Mouse (Mus musculus): Measurements from ENCODE around the gene Ppp1r13b. TPM values are rescaled to one million over a fixed set of nuclear protein-coding genes. Genes with fewer than 3 reads are reported as not detected.

Ppp1r13b gene
- total and polyA plus RNA-seq, 3 experiments = 1.5 to 8.7 TPM; not detected in 1

- TF ChIP-seq EP300 (IDR thresholded peaks at IDR 0.05; ENCODE audit: low read depth in 1 of 2, low read length in 2 of 2) (no peak), TAL1 (IDR thresholded peaks at IDR 0.05; ENCODE audit: low read length) (peak; percentile 66), TCF12 (IDR thresholded peaks at IDR 0.05; ENCODE audit: low read depth, low read length) (0 out of 2 replicates have a peak, but pooled peaks have one; percentile 12)
- no peaks in the 10 kb centered on the region; a peak in 2 of 4 replicates for H3K27me3 ChIP-seq (ENCODE audit: control insufficient read depth in 1 of 2, insufficient read depth in 2 of 2, low read length in 2 of 2)
- H3K36me3 ChIP-seq (ENCODE audit: control insufficient read depth in 1 of 2, insufficient read depth in 2 of 2, low read length in 2 of 2) = no peaks in the 10 kb centered on the region; a peak in 1 of 4 replicates
- no peak for DNase-seq (ENCODE audit: low read depth, low spot score)
- H3K9ac ChIP-seq (ENCODE audit: control insufficient read depth, low read depth, low read length, poor library complexity, severe bottlenecking) = no peak overlapping the region
- no peaks in the 10 kb centered on the region for H3K9me3 ChIP-seq (replicated peaks; ENCODE audit: insufficient read depth, low read length)
- H3K79me2 ChIP-seq (ENCODE audit: control insufficient read depth, insufficient read depth, low read length, poor library complexity) = no peaks in the 10 kb centered on the region
- H3K4me3 ChIP-seq (ENCODE audit: control insufficient read depth in 1 of 2, insufficient read depth in 1 of 2, low read depth in 2 of 2, low read length in 2 of 2) = no peak overlapping the region
- no peaks in the 10 kb centered on the region; a peak in 2 of 4 replicates for H3K4me1 ChIP-seq (ENCODE audit: control insufficient read depth in 1 of 2, insufficient read depth in 2 of 2, low read length in 2 of 2)
- no peak overlapping the region for H3K27ac ChIP-seq (ENCODE audit: control insufficient read depth, low read depth, low read length)
Measured at GRCm38 (mm10) chr12:111923117-111923516, 15.2 kb upstream of the Ppp1r13b start.

GRCm38 (mm10) chr12:111920046-111920445 lies 12.1 kb upstream of the Ppp1r13b start:
- peaks cover 10 to 15% of the 10 kb centered on the region in 2 experiments for H3K27me3 ChIP-seq (ENCODE audit: control insufficient read depth in 1 of 2, insufficient read depth in 2 of 2, low read length in 2 of 2)
- no peaks in the 10 kb centered on the region for H3K79me2 ChIP-seq (ENCODE audit: control insufficient read depth, insufficient read depth, low read length, poor library complexity)
- no peaks in the 10 kb centered on the region for H3K9me3 ChIP-seq (replicated peaks; ENCODE audit: insufficient read depth, low read length)
- no peak overlapping the region for H3K4me3 ChIP-seq (ENCODE audit: control insufficient read depth in 1 of 2, insufficient read depth in 1 of 2, low read depth in 2 of 2, low read length in 2 of 2)
- DNase-seq (ENCODE audit: low read depth, low spot score) = no peak
- TF ChIP-seq HCFC1 (IDR thresholded peaks at IDR 0.05; ENCODE audit: low read depth, low read length) (no peak), MAZ (IDR thresholded peaks at IDR 0.05; ENCODE audit: low read depth, low read length) (no peak), ZMIZ1 (IDR thresholded peaks at IDR 0.05; ENCODE audit: low read depth, low read length) (no peak), BHLHE40 (IDR thresholded peaks at IDR 0.05; ENCODE audit: borderline replicate concordance, low read depth, low read length) (no peak), POLR2A (IDR thresholded peaks at IDR 0.05; ENCODE audit: control insufficient read depth in 1 of 2, insufficient read depth in 1 of 2, low read depth in 1 of 2, low read length in 2 of 2, poor library complexity in 1 of 2) (no peak), NELFE (IDR thresholded peaks at IDR 0.05; ENCODE audit: low read depth, low read length) (no peak), SMC3 (IDR thresholded peaks at IDR 0.05; ENCODE audit: low read depth, low read length) (no peak), GABPA (IDR thresholded peaks at IDR 0.05; ENCODE audit: low read depth, low read length) (no peak), ZC3H11A (IDR thresholded peaks at IDR 0.05; ENCODE audit: low read depth, low read length) (no peak)
- H3K4me1 ChIP-seq (ENCODE audit: control insufficient read depth in 1 of 2, insufficient read depth in 2 of 2, low read length in 2 of 2) = no peaks in the 10 kb centered on the region; a peak in 2 of 4 replicates
- no peaks in the 10 kb centered on the region; a peak in 1 of 4 replicates for H3K36me3 ChIP-seq (ENCODE audit: control insufficient read depth in 1 of 2, insufficient read depth in 2 of 2, low read length in 2 of 2)
- H3K27ac ChIP-seq (ENCODE audit: control insufficient read depth, low read depth, low read length) = no peak overlapping the region
- no peak overlapping the region for H3K9ac ChIP-seq (ENCODE audit: control insufficient read depth, low read depth, low read length, poor library complexity, severe bottlenecking)

- H3K4me3 ChIP-seq (ENCODE audit: control insufficient read depth in 1 of 2, insufficient read depth in 1 of 2, low read depth in 2 of 2, low read length in 2 of 2) = no peak overlapping the region
- H3K79me2 ChIP-seq (ENCODE audit: control insufficient read depth, insufficient read depth, low read length, poor library complexity) = no peaks in the 10 kb centered on the region
- no peak overlapping the region for H3K27ac ChIP-seq (ENCODE audit: control insufficient read depth, low read depth, low read length)
- H3K4me1 ChIP-seq (ENCODE audit: control insufficient read depth in 1 of 2, insufficient read depth in 2 of 2, low read length in 2 of 2) = no peaks in the 10 kb centered on the region
- no peaks in the 10 kb centered on the region for H3K9me3 ChIP-seq (replicated peaks; ENCODE audit: insufficient read depth, low read length)
- no peak for DNase-seq (ENCODE audit: low read depth, low spot score)
- TF ChIP-seq NELFE (IDR thresholded peaks at IDR 0.05; ENCODE audit: low read depth, low read length) (no peak), MAFK (IDR thresholded peaks at IDR 0.05; ENCODE audit: borderline replicate concordance, low read depth, low read length) (no peak), MEF2A (IDR thresholded peaks at IDR 0.05; ENCODE audit: extremely low read depth, insufficient replicate concordance, low read depth, low read length, poor library complexity, severe bottlenecking) (no peak)
- H3K27me3 ChIP-seq (ENCODE audit: control insufficient read depth in 1 of 2, insufficient read depth in 2 of 2, low read length in 2 of 2) = peaks cover 13 to 16% of the 10 kb centered on the region in 2 experiments
- H3K36me3 ChIP-seq (ENCODE audit: control insufficient read depth in 1 of 2, insufficient read depth in 2 of 2, low read length in 2 of 2) = no peaks in the 10 kb centered on the region
- no peak overlapping the region for H3K9ac ChIP-seq (ENCODE audit: control insufficient read depth, low read depth, low read length, poor library complexity, severe bottlenecking)
Measured at GRCm38 (mm10) chr12:111916514-111917217, 8.8 kb upstream of the Ppp1r13b start.

Data from MEL (cell line).